Mouse (Mus musculus): ENCODE results near the gene Gpr39.

DNA sequence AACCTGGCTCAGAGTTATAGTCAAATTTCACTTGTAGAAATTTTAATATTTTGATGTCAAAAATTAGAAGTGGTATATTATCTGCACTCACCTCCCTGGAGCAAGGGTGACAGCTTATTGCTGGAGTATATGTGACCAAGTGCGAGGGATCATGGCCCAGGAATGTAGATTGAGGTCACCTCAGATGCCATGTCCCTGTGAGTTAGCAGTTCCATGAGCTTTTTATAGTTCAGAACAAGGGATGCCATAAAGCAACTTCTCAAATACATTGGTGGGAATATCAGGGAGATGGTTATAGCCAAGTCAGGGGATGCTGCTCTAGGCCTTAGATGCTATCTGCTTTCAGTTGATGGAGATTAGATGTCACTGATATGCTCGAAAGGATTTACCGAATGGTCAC, 27.7 kb upstream of the Gpr39 start:
- TF ChIP-seq CTCF (IDR thresholded peaks at IDR 0.05; ENCODE audit: insufficient read depth, low read depth, low read length) = no peak
- TF ChIP-seq POLR2A (IDR thresholded peaks at IDR 0.05; ENCODE audit: insufficient read depth, low read depth, low read length) = no peak

Data from olfactory bulb, adult 2 months (tissue).